25 mouse cellular contexts compared by ENCODE assay signal in the genomic region with DNA sequence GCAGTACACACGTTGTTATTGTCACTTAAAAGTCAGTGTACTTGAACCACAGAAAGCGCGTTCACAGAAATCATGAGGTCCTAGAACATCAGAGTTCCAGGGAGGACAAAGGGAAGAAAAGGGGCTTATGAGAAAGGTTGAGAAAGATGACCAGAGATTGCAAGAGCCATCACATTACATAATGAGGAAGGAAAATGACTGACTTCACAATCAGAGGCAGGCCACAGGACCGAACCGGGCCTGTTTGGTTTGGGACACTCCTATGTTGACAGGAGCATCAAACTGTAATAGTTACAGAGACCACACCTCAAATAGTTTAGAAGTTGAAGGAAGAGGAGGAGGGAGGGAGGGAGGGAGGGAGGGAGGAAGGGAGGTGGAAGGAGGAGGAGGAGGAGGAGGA.
DNase-seq lines count a peak whose midpoint lies in the region; ATAC-seq and TF ChIP-seq lines count a peak whose summit lies in the region.
"Had no signal": no experiment of that assay in that cellular context is flagged by ENCODE, and none has a peak within 500 bp of the region (broad histone marks: within the 10 kb centered on the region; RNA-seq: fewer than 3 reads in every experiment).

No protein-coding gene starts in this region.

- ATAC-seq in heart, embryonic 12.5 days (ENCODE audit: insufficient number of reproducible peaks, low FRiP score): no peak
- ATAC-seq in granulocyte monocyte progenitor cell, adult 5-6 weeks (replicated peaks; ENCODE audit: poor library complexity, severe bottlenecking): peak; percentile 53
- peak; percentile 37; the same call in 1 of the 2 replicates for ATAC-seq in megakaryocyte progenitor cell, adult 5-6 weeks (replicated peaks; ENCODE audit: poor library complexity)
- ATAC-seq in hindbrain, postnatal 0 days: no peak
- ATAC-seq: forebrain, embryonic 14.5 days; forebrain, embryonic 16.5 days had no signal

- DNase-seq in heart, embryonic 10.5 days (ENCODE audit: low spot score): peak; percentile 48
- peak; percentile 35 for DNase-seq in 416B (ENCODE audit: low read depth)
- no peak for DNase-seq in hindbrain, postnatal 0 days (ENCODE audit: low spot score)
- DNase-seq in layer of hippocampus, postnatal 25 days (ENCODE audit: extremely low spot score in 1 of 2, low spot score in 1 of 2): no peak
- no peak for DNase-seq in thymus, postnatal 25 days
- DNase-seq: adrenal gland, adult 2 months; adrenal gland, postnatal 10 days; adrenal gland, postnatal 25 days; cerebellum, adult 11 months; cerebellum, adult 18-20 months; cerebellum, adult 8-10 months; cerebellum, adult 9-11 months; cerebellum, postnatal 14 days; cerebellum, postnatal 36 days; embryo, embryonic 11 days had no signal

- no peak overlapping the region for H3K9ac ChIP-seq in heart, embryonic 12.5 days
- H3K9ac ChIP-seq in hindbrain, postnatal 0 days (replicated peaks; ENCODE audit: low read length): no peak overlapping the region
- H3K9ac ChIP-seq: embryonic facial prominence, embryonic 13.5 days; embryonic facial prominence, embryonic 15.5 days; forebrain, embryonic 12.5 days had no signal

- peaks cover 7% of the 10 kb centered on the region; the same call in 1 of the 2 replicates for H3K4me1 ChIP-seq in heart, embryonic 10.5 days
- 0 out of 2 replicates have a peak, but pooled peaks cover 5% of the 10 kb centered on the region for H3K4me1 ChIP-seq in heart, embryonic 12.5 days (replicated peaks)
- no peaks in the 10 kb centered on the region for H3K4me1 ChIP-seq in hindbrain, postnatal 0 days (ENCODE audit: insufficient read depth, low read length)
- H3K4me1 ChIP-seq: embryonic facial prominence, embryonic 13.5 days had no signal

- no peak overlapping the region for H3K4me2 ChIP-seq in heart, embryonic 12.5 days
- no peak overlapping the region for H3K4me2 ChIP-seq in hindbrain, postnatal 0 days (ENCODE audit: low read depth, low read length)
- H3K4me2 ChIP-seq: embryonic facial prominence, embryonic 13.5 days; embryonic facial prominence, embryonic 15.5 days; forebrain, embryonic 12.5 days had no signal

- no peak for TF ChIP-seq CTCF in hindbrain, postnatal 0 days (IDR thresholded peaks at IDR 0.05; ENCODE audit: low read depth)

- no peaks in the 10 kb centered on the region for H3K27me3 ChIP-seq in heart, embryonic 10.5 days (ENCODE audit: insufficient read depth, poor library complexity, severe bottlenecking)
- no peaks in the 10 kb centered on the region for H3K27me3 ChIP-seq in heart, embryonic 12.5 days (replicated peaks)
- no peaks in the 10 kb centered on the region for H3K27me3 ChIP-seq in hindbrain, postnatal 0 days (ENCODE audit: insufficient read depth, low read length)
- H3K27me3 ChIP-seq: embryonic facial prominence, embryonic 13.5 days; embryonic facial prominence, embryonic 15.5 days; forebrain, embryonic 12.5 days had no signal

- H3K4me3 ChIP-seq in heart, embryonic 10.5 days: no peak overlapping the region
- no peak overlapping the region for H3K4me3 ChIP-seq in heart, embryonic 12.5 days
- H3K4me3 ChIP-seq in hindbrain, postnatal 0 days (ENCODE audit: low read length): no peak overlapping the region
- H3K4me3 ChIP-seq: embryonic facial prominence, embryonic 13.5 days; embryonic facial prominence, embryonic 15.5 days; erythroblast, embryonic 14.5 days; forebrain, embryonic 10.5 days; forebrain, embryonic 12.5 days had no signal

- H3K27ac ChIP-seq in heart, embryonic 10.5 days: no peak overlapping the region
- no peak overlapping the region for H3K27ac ChIP-seq in heart, embryonic 12.5 days (ENCODE audit: poor library complexity, severe bottlenecking)
- H3K27ac ChIP-seq in hindbrain, postnatal 0 days: no peak overlapping the region
- H3K27ac ChIP-seq: embryonic facial prominence, embryonic 13.5 days; embryonic facial prominence, embryonic 15.5 days; forebrain, embryonic 10.5 days; forebrain, embryonic 12.5 days had no signal

- H3K9me3 ChIP-seq in heart, embryonic 10.5 days: no peaks in the 10 kb centered on the region
- H3K9me3 ChIP-seq in heart, embryonic 12.5 days (replicated peaks): no peaks in the 10 kb centered on the region
- no peaks in the 10 kb centered on the region for H3K9me3 ChIP-seq in hindbrain, postnatal 0 days (ENCODE audit: low read length)
- H3K9me3 ChIP-seq: embryonic facial prominence, embryonic 13.5 days; embryonic facial prominence, embryonic 15.5 days; forebrain, embryonic 10.5 days; forebrain, embryonic 12.5 days had no signal

- peaks cover 3% of the 10 kb centered on the region; the same call in 1 of the 2 replicates for H3K36me3 ChIP-seq in heart, embryonic 10.5 days
- H3K36me3 ChIP-seq in heart, embryonic 12.5 days: peaks cover 7% of the 10 kb centered on the region
- H3K36me3 ChIP-seq in hindbrain, postnatal 0 days (ENCODE audit: insufficient read depth, low read length): no peaks in the 10 kb centered on the region

- 86% methylated on average over 5 of the region's 5 CpGs for WGBS in heart, embryonic 10.5 days
- WGBS in heart, embryonic 12.5 days: 85% methylated on average over 5 of the region's 5 CpGs
- WGBS in hindbrain, postnatal 0 days: 89% methylated on average over 5 of the region's 5 CpGs

Comparison
In these comparisons a context has a peak if more than half of its experiments do, and no peak if none do; other contexts are left out.
1. DNase-seq: peak in heart, embryonic 10.5 days (single experiment) and 416B (single experiment); none in hindbrain, postnatal 0 days (single experiment), layer of hippocampus, postnatal 25 days (0 of 2) and thymus, postnatal 25 days (single experiment).
2. ATAC-seq: peak in granulocyte monocyte progenitor cell, adult 5-6 weeks (single experiment) and megakaryocyte progenitor cell, adult 5-6 weeks (single experiment); none in heart, embryonic 12.5 days (single experiment) and hindbrain, postnatal 0 days (single experiment).